Mouse (Mus musculus): ENCODE results near the gene Ivd. TPM values are rescaled to one million over a fixed set of nuclear protein-coding genes. Genes with fewer than 3 reads are reported as not detected.

The Ivd gene
- 68.2 and 68.7 TPM in 2 replicates for polyA plus RNA-seq (2016; fragmentation: Nextera tagmentation; extraction: Ambion mirVana)

GRCm38 (mm10) chr2:118861454-118862339 lies at the start of gene Ivd:
Gene Ivd (plus strand): TSS chr2:118861954.
- Histone ChIP-seq H3K4me2 (peak within 1 kb of the TSS; percentile 74), H3K9me3 (replicated peaks) (no peaks in the 10 kb centered on the region), H3K27ac (ENCODE audit: poor library complexity, severe bottlenecking) (peak within 1 kb of the TSS; percentile 54; the same call in 1 of the 2 replicates), H3K36me3 (peaks cover 9% of the 10 kb centered on the region), H3K4me1 (replicated peaks) (peaks cover 13% of the 10 kb centered on the region), H3K9ac (peak within 1 kb of the TSS; percentile 77), H3K27me3 (replicated peaks) (no peaks in the 10 kb centered on the region), H3K4me3 (peak within 1 kb of the TSS; percentile 66)
- peak; percentile 99 for ATAC-seq (ENCODE audit: insufficient number of reproducible peaks, low FRiP score)
- under 1% methylated on average over 34 of the region's 34 CpGs for WGBS

- no peaks in the 10 kb centered on the region for H3K9me3 ChIP-seq (replicated peaks)
- H3K4me3 ChIP-seq = no peak overlapping the region
- no peaks in the 10 kb centered on the region for H3K27me3 ChIP-seq (replicated peaks)
- H3K9ac ChIP-seq = no peak overlapping the region
- H3K27ac ChIP-seq (ENCODE audit: poor library complexity, severe bottlenecking) = no peak overlapping the region
- 61% methylated on average over 1 of the region's 1 CpGs for WGBS
- peaks cover 18% of the 10 kb centered on the region for H3K4me1 ChIP-seq (replicated peaks)
- no peak for ATAC-seq (ENCODE audit: insufficient number of reproducible peaks, low FRiP score)
- peaks cover 12% of the 10 kb centered on the region for H3K36me3 ChIP-seq
- H3K4me2 ChIP-seq = no peak overlapping the region
Measured at GRCm38 (mm10) chr2:118812724-118813123, 49.0 kb upstream of the Ivd start.

- Histone ChIP-seq H3K4me2 (peak within 1 kb of the TSS; percentile 80), H3K36me3 (peaks cover 27% of the 10 kb centered on the region), H3K4me3 (peak within 1 kb of the TSS; percentile 69), H3K27ac (ENCODE audit: poor library complexity, severe bottlenecking) (peak within 1 kb of the TSS; percentile 20; the same call in 1 of the 2 replicates), H3K27me3 (replicated peaks) (no peaks in the 10 kb centered on the region), H3K9me3 (replicated peaks) (no peaks in the 10 kb centered on the region), H3K4me1 (replicated peaks) (peaks cover 18% of the 10 kb centered on the region), H3K9ac (peak within 1 kb of the TSS; percentile 78)
- under 1% methylated on average over 49 of the region's 49 CpGs for WGBS
- peak; percentile 92 for ATAC-seq (ENCODE audit: insufficient number of reproducible peaks, low FRiP score)
Measured at GRCm38 (mm10) chr2:118813981-118814836, 47.5 kb upstream of the Ivd start, which contains the start of gene Knstrn. Gene Knstrn (plus strand): TSS chr2:118814003.

GRCm38 (mm10) chr2:118822800-118823199 lies 39.0 kb upstream of the Ivd start:
- Histone ChIP-seq H3K9ac (no peak overlapping the region), H3K4me2 (no peak overlapping the region), H3K27me3 (replicated peaks) (no peaks in the 10 kb centered on the region), H3K4me1 (replicated peaks) (no peaks in the 10 kb centered on the region), H3K9me3 (replicated peaks) (peaks cover 4% of the 10 kb centered on the region; the same call in 1 of the 2 replicates), H3K4me3 (no peak overlapping the region), H3K27ac (ENCODE audit: poor library complexity, severe bottlenecking) (no peak overlapping the region), H3K36me3 (peaks cover 79% of the 10 kb centered on the region)
- WGBS = 87% methylated on average over 5 of the region's 5 CpGs
- no peak for ATAC-seq (ENCODE audit: insufficient number of reproducible peaks, low FRiP score)

- peaks cover 4% of the 10 kb centered on the region; the same call in 1 of the 2 replicates for H3K9me3 ChIP-seq (replicated peaks)
- H3K4me3 ChIP-seq = no peak overlapping the region
- H3K36me3 ChIP-seq = peaks cover 79% of the 10 kb centered on the region
- no peak overlapping the region for H3K27ac ChIP-seq (ENCODE audit: poor library complexity, severe bottlenecking)
- H3K27me3 ChIP-seq (replicated peaks) = no peaks in the 10 kb centered on the region
- no peak for ATAC-seq (ENCODE audit: insufficient number of reproducible peaks, low FRiP score)
- H3K9ac ChIP-seq = no peak overlapping the region
- WGBS = 93% methylated on average over 4 of the region's 4 CpGs
- no peak overlapping the region for H3K4me2 ChIP-seq
- H3K4me1 ChIP-seq (replicated peaks) = no peaks in the 10 kb centered on the region
Measured at GRCm38 (mm10) chr2:118824396-118824795, 37.4 kb upstream of the Ivd start.

GRCm38 (mm10) chr2:118829096-118829495 lies 32.7 kb upstream of the Ivd start:
- H3K9ac ChIP-seq = no peak overlapping the region
- H3K4me2 ChIP-seq = no peak overlapping the region
- 95% methylated on average over 5 of the region's 5 CpGs for WGBS
- H3K36me3 ChIP-seq = peaks cover 92% of the 10 kb centered on the region
- H3K4me3 ChIP-seq = no peak overlapping the region
- H3K27ac ChIP-seq (ENCODE audit: poor library complexity, severe bottlenecking) = no peak overlapping the region
- H3K9me3 ChIP-seq (replicated peaks) = peaks cover 4% of the 10 kb centered on the region; the same call in 1 of the 2 replicates
- ATAC-seq (ENCODE audit: insufficient number of reproducible peaks, low FRiP score) = no peak
- no peaks in the 10 kb centered on the region for H3K4me1 ChIP-seq (replicated peaks)
- H3K27me3 ChIP-seq (replicated peaks) = no peaks in the 10 kb centered on the region

- Histone ChIP-seq H3K36me3 (peaks cover 63% of the 10 kb centered on the region), H3K9ac (no peak overlapping the region), H3K4me3 (no peak overlapping the region), H3K27me3 (replicated peaks) (no peaks in the 10 kb centered on the region), H3K9me3 (replicated peaks) (no peaks in the 10 kb centered on the region), H3K4me1 (replicated peaks) (peaks cover 16% of the 10 kb centered on the region), H3K27ac (ENCODE audit: poor library complexity, severe bottlenecking) (no peak overlapping the region), H3K4me2 (no peak overlapping the region)
- no peak for ATAC-seq (ENCODE audit: insufficient number of reproducible peaks, low FRiP score)
- whole genome bisulfite sequencing = 88% methylated on average over 6 of the region's 6 CpGs
Measured at GRCm38 (mm10) chr2:118834061-118834460, 27.7 kb upstream of the Ivd start.

- Histone ChIP-seq H3K27ac (ENCODE audit: poor library complexity, severe bottlenecking) (peak overlapping the region; percentile 4; the same call in 1 of the 2 replicates), H3K4me1 (replicated peaks) (peaks cover 16% of the 10 kb centered on the region), H3K9me3 (replicated peaks) (no peaks in the 10 kb centered on the region), H3K4me3 (no peak overlapping the region), H3K27me3 (replicated peaks) (no peaks in the 10 kb centered on the region), H3K9ac (no peak overlapping the region), H3K36me3 (peaks cover 52% of the 10 kb centered on the region), H3K4me2 (no peak overlapping the region)
- ATAC-seq (ENCODE audit: insufficient number of reproducible peaks, low FRiP score) = no peak
- WGBS = 59% methylated on average over 6 of the region's 6 CpGs
Measured at GRCm38 (mm10) chr2:118835115-118835514, 26.6 kb upstream of the Ivd start.

GRCm38 (mm10) chr2:118838330-118838729 lies 23.4 kb upstream of the Ivd start:
- Histone ChIP-seq H3K4me3 (no peak overlapping the region), H3K9me3 (replicated peaks) (no peaks in the 10 kb centered on the region), H3K36me3 (peaks cover 22% of the 10 kb centered on the region), H3K9ac (no peak overlapping the region), H3K4me2 (no peak overlapping the region), H3K27me3 (replicated peaks) (no peaks in the 10 kb centered on the region), H3K27ac (ENCODE audit: poor library complexity, severe bottlenecking) (no peak overlapping the region), H3K4me1 (replicated peaks) (peaks cover 25% of the 10 kb centered on the region)
- 32% methylated on average over 5 of the region's 5 CpGs for WGBS
- no peak for ATAC-seq (ENCODE audit: insufficient number of reproducible peaks, low FRiP score)

- peaks cover 24% of the 10 kb centered on the region for H3K4me1 ChIP-seq (replicated peaks)
- ATAC-seq (ENCODE audit: insufficient number of reproducible peaks, low FRiP score) = 0 out of 2 replicates have a peak, but pooled peaks have one; percentile 30
- H3K4me3 ChIP-seq = no peak overlapping the region
- H3K36me3 ChIP-seq = 0 out of 2 replicates have a peak, but pooled peaks cover under 1% of the 10 kb centered on the region
- no peaks in the 10 kb centered on the region; the same call in 1 of the 2 replicates for H3K9me3 ChIP-seq (replicated peaks)
- no peak overlapping the region for H3K27ac ChIP-seq (ENCODE audit: poor library complexity, severe bottlenecking)
- WGBS = 67% methylated on average over 5 of the region's 5 CpGs
- no peaks in the 10 kb centered on the region for H3K27me3 ChIP-seq (replicated peaks)
- H3K9ac ChIP-seq = no peak overlapping the region
- H3K4me2 ChIP-seq = no peak overlapping the region
Measured at GRCm38 (mm10) chr2:118841186-118841585, 20.6 kb upstream of the Ivd start.

GRCm38 (mm10) chr2:118841774-118842173 lies 20.0 kb upstream of the Ivd start:
- Histone ChIP-seq H3K27me3 (replicated peaks) (no peaks in the 10 kb centered on the region), H3K4me1 (replicated peaks) (peaks cover 25% of the 10 kb centered on the region), H3K9me3 (replicated peaks) (no peaks in the 10 kb centered on the region; the same call in 1 of the 2 replicates), H3K4me2 (no peak overlapping the region), H3K27ac (ENCODE audit: poor library complexity, severe bottlenecking) (no peak overlapping the region), H3K9ac (no peak overlapping the region), H3K36me3 (no peaks in the 10 kb centered on the region), H3K4me3 (no peak overlapping the region)
- 82% methylated on average over 4 of the region's 4 CpGs for WGBS
- ATAC-seq (ENCODE audit: insufficient number of reproducible peaks, low FRiP score) = peak; percentile 83

All from heart, embryonic 12.5 days (tissue).